Mouse (Mus musculus) lung, postnatal 0 days (tissue): ENCODE results near the gene Mccc2.

Experiments used
- CTCF ChIP-seq: IDR thresholded peaks from 2 replicates; pipeline ENCODE4 v1.5.1; 2016; ENCODE audit warnings: antibody characterized with exemption, mild to moderate bottlenecking
- EP300 ChIP-seq: IDR thresholded peaks from 2 replicates; pipeline ENCODE4 v1.6.1; 2016; ENCODE audit warnings: antibody characterized with exemption, mild to moderate bottlenecking, control low read depth

DNA sequence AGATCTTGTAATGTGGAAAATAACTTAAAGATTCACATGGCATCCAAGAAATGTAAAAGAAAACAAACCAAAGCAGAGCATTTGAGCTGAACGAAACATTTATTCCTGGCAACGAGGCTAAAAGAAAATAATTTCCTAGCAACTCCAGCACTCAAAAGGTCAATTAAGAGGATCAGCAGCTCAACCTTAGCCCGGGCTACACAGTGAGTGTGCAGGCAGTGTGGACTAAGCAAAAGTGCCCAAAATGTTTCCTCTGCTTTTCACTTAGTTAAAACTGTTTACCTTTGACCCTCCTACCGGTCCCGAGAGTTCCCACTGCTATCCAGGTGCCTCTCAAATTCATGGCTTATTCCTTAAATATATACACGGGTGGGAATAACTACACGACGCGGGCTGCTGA is 1.5 kb upstream of the Mccc2 start:
- TF ChIP-seq CTCF (no peak), EP300 (no peak)
